Mouse (Mus musculus): ENCODE measurements around the gene Lin7b.

Gene Lin7b

DNA sequence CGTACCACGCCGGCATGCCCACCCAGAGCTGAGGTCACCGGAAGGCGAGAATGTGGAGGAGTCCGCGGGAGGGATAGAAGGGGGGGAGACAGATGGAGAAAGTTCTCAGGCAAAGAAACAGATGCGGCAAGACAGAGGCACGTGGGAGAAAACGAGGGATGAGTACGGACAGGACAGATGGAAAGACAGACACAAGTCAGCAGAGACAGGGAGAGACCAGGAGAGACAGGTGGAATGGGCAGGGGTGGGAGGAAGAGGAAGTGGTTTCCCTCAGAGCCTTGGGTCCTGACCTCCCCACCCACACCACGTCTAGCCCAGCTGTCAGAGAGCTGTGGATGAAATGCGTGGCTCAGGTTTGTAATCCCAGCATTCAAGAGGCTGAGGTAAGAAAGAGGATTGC lies 23.5 kb downstream of the Lin7b start:
- DNase-seq = no peak

DNA sequence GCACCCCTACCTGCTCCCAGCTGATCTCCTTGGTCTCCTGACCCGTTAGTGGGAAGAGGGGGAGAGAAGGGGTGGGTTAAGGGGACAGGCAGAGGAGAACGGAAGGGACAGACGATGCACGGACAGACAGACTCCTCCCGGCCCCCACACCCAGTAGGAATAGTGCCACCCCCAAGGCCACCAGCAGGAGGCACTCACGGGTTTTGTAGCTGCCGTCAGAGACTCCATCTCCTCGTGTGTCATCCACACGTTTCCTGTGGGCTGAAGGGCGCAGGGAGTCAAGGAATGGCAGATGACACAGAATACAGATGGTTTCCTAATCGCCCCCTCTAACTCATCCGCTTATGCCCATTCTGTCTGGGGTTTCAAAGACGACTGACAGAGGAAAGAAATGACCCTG lies 26.8 kb downstream of the Lin7b start:
- DNase-seq = no peak

DNA sequence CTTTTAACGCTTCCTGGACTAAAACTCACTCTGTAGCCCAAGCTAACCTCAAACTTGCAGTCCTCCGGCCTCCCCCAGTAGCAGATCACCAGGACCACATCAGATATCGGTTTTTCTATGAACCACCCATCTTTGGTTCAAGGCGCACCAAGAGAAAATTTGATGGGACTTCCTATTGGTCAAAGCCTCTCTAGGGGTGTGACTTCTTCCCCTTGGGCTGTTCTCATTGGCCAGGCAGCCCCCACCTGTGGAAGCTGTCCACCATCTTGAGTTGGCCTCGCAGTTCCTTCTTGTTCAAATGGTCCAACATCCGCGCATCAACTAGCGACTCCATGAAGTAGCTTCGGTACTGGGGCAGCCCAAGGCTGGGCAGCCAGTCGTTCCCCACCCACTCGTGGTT lies 28.3 kb downstream of the Lin7b start:
- DNase-seq = no peak

DNA sequence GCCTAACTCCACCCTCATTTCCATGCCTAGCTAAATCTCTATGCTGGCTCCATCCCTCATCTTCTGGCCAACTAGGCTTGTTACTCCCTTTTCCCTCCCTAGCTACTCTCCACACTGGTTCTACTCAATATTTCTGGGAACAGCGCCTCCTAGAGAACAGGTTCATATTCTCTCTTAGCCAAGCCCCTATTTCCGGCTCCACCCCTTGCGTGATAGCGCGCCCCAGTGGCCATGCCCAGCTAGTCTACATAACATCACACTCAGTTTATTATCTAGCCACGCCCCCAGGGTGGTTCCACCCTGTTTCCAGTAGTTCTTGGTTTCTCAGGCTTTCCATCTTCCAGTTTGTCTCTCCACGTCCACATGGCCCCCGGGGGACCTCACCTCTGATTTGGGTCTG lies 29.1 kb downstream of the Lin7b start:
- DNase-seq = peak; percentile 93

DNA sequence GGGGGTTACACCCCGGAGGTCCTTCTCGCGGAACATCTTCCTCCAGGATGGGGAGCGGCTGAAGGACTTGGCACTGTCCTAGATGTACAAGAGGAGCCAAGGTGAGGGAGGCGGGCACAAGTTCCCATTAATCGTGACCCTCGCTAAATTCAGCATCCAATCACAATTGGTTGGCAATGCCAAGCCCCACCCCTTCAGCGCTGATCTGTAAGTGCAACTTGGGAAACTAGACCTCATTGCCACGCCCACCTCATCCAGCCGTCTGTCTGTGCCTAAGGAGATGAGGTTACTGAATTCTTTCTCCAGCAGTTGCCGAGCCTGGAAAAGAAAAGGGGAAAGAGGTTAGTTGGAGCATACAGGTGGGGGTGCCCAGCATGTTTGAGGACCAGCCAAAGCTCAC lies 29.7 kb downstream of the Lin7b start:
- peak; percentile 83 for DNase-seq

DNA sequence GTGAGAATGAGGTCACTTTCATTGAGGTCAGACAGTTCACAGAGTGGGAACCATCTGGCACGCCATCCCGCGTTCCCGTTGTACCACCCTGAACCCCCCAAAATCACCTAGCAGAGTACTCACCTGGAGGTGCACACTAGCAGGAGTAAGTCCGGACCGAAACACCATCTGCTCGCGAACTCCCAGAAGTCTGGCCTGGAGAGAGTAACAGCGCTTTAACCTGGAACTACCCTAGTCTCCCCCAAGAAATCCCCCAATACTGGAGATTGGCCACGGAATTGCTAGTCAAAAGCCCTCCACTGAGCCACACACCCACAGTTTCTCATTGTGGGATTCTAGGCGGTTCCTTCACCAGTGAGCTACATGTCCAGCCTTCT lies 30.3 kb downstream of the Lin7b start:
- DNase-seq = no peak

DNA sequence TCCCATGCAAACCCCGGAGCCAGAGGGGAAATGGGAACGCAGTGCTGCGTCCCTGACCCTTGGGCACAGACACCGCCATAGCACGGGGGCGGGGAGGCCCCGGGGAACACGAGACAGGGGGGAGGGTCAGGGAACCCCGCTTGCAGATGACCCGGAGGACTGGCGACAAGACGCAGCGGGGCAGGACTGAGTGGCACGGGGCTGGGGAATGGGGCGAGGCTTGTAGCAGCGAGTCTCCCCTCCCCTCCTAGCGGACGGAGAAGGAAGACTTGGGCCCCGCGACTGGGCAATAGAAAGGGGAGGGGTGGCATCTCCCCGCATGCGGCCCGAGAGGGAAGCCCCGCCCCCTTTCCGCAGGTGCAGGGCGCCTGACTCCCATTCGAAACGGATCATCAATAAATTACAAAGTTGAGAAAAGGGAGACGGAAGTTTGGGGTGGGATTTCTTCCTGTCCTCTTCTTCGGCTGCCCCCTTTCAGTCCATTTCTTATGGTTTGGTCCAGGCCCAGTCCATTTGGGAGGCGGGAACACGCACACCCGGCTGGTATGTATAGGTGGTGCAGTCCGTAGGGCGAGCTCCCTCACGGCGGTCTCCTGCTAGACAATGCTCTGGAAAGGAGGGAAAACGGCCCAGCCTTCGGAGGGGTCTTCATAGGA lies 30.8 kb downstream of the Lin7b start:
- DNase-seq = peak; percentile 75

DNA sequence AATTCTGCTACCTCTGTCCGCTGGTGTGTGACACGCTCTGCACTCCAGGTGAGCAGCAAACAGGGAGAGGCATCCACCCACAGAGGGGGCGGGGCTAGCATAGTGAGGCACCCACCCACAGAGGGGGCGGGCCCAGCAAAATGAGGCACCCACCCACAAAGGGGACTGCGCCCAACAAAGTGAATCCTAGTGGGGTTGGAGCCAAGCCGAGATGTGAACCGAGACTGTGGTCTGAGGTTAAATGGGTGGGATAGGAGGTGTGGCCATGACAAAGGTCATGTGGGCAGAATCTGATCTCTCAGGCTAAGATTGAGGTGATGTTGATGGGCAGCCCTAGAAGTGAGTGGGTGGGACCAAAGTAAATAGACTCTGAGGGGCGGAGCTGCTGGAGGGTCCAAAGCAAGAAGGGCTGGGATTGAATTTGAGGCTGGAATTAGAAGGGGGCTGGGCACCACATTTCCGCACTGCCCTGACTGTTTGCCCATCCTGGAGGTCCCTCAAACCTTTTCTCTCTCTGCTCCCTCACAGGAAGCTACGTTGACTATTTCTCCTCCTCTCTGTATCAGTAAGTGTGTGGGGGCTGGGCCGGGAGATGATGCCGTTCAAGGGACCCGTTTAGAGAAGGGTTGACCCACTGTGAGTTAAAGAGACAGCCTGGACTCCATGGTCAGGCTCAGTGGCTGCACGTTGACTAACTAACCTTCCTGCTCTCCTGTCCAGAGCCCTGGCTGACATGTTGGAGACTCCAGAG lies 32.0 kb downstream of the Lin7b start:
- peak; percentile 76 for DNase-seq

DNA sequence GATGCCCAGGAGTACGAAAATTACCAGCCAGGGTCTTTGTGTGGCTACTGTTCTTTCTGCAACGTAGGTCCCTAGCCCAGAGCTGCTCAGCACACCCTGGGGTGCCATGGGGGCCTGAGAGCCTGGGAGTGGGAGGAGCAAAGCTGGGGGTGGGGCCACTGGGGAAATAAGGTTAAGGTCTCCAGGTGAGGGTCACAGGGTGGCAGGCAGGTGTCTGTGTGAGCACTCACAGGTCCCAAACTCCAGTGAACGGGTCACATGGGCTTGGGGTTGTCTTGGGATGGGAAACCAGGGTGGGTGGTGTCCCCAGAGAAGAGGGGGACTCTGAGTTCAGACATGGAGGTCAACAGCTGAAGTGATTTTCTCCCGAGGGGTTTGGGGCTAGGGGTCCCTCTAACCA lies 32.9 kb downstream of the Lin7b start:
- DNase-seq = no peak

DNA sequence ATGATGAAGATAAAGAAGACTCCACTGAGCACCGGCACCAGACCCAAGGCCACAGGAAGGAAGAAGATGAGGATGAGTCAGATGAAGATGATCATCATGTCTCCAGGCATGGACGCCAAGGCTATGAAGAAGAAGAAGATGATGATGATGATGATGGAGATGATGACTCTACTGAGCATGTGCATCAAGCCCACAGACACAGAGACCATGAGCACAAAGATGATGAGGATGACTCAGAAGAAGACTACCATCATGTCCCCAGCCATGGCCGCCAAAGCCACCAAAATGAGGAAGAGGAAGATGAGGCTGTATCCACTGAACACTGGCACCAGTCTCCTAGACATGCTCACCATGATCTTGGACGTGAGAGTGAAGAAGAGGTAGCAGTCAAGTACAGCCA lies 34.1 kb downstream of the Lin7b start:
- DNase-seq = no peak

DNA sequence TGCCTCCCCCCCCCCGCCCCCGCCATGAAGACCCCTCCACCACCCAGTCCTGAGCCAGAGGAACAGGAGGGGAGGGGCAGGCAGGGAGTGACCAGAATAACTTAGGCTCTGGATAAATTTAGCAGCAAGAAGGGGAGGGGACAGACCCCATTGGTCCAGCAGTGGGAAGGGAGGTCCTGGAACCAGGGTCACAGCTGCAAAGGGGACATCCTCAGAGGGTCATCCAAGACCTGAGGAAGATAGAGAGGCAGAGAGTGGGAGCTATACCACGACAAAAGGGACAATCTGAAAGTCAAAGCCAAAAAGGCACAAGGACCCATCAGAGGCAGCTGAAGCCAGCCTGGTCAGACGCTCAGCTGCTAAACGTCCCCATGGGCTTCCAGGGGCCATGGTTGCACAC lies 35.3 kb downstream of the Lin7b start, which contains the start of gene Hrc:
Gene Hrc (plus strand): TSS at position 235 of the 400 bp plus-strand sequence.
- no peak for DNase-seq

DNA sequence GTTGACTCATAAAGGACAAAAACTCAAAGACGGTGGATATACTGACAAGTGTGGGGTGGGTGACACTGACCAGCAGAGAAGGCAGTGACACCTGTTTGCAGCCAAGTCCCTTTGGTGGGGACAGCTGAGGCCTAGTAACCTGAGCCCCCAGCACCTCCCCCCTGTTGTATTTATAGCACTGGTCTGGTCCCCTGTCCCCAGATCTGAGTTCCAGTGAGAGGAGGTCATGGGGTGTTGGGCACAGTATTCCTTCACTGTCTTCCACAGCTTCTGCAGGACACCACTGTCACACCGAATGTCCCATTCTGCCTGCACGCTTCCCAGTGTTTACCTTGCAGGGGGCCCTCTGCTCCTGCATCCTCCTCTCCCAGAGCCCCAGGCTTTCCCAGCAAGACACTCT lies 35.8 kb downstream of the Lin7b start:
- no peak for DNase-seq

DNA sequence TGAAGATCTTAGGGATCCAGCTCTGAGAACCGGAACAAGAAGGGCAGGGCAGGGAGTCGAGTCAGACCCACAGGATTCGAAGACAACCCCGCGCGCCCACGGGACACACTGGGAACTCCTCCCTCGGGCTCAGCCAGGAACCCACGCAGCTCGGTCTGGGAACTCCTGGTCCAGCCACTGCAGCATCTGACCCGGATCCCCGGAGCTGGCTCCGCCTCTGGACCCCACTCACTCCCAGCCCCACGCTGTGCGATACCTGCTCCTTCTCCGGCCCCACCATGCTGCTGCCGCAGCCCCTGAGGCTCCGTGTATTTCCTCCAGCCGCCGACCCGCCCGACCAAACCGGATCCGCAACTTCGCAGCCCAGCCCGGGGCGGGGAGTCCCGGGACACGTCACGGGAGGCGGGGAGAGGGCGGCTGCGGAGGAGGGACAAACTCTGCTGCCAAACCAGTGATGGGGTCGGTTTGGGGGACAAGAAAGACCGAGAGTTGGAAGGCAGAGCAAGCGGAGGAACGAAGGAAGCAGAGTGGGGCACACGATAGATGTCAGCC lies 36.9 kb downstream of the Lin7b start, which contains the start of gene Trpm4:
Gene Trpm4 (minus strand): TSS at position 350 of the 552 bp plus-strand sequence.
- DNase-seq = peak; percentile 92

DNA sequence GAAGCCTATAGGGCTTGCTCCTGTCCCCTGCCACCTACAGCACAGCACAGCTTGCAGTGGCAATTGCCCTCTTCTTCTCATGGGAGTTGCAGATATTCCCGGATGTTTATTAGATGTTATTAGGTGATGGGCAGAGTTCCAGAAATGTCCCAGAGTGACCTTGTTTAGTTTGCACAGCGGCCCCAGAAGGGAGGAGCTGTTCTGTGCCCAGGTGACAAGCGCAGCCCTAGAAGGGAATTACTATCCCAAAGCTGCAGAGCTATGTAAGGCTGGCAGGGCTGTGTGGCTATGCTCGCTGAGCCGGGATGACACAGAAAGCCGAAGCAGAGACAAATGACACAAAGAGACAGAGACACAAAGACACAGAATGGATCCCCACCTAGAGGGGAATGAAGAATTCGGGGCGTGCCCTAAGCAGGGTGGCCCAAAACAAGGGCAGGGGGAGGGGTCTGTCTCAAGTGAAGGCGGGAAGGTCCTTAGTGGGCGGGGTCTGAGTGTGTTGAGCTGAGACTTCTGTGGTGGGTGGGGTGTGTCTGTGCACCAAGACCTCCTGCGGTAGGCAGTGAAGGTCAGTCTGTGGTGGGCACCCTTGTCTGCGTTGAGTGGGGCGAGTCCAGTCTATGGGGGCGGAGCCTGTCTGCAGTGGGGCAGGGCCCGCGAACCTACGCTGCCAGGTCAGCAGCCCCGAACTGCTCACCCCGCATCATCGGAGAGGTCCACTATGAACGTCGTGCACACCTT lies 37.5 kb downstream of the Lin7b start:
- DNase-seq = peak; percentile 85

DNA sequence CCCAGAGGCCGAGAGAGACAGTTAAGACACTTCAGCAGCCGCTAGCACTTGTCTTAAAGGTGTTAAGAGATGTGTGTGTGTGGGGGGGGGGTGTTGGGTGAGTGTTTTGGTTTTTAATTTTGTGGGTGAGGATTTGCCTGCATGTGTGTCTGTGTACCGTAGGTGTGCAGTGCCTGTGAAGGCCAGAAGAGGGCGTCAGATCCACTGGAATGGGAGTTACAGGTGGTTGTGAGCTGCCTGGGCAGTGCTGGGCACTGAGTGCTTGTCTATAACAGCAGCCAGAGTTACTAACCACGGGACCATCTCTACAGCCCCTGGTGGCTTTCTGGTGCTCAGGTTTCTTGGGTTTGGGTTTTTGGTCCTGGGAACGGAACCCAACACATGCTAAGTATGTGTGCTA lies 38.9 kb downstream of the Lin7b start:
- no peak for DNase-seq

DNA sequence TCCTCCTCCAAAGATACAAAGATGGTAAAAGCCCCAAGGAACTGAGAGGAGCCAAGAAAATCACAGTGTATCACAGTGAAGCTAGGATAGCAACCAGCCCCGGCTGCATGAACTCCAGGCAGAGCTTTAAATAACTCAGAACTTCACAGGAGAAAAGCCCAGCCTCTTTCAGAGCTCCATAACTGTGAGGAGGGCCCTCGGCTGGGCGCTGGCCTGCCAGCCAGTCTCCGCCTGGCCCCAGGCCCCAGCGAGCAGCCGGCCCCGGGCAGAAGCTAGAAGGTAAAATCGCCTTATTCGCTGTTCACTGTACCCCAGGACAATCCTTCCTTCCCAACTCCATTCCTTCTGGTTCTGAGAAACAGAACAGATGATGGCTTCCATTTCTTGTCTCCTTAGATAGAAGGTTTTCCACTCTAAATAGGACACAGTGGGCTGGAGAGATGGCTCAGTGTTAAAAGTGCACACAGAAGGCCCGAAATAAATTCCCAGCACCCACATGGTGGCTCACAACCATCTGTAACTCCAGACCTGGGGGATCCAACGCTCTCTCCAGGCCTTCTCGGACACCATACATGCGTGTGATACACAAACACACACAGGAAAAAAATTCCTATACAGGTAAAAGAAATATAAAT lies 41.4 kb downstream of the Lin7b start:
- no peak for DNase-seq

DNA sequence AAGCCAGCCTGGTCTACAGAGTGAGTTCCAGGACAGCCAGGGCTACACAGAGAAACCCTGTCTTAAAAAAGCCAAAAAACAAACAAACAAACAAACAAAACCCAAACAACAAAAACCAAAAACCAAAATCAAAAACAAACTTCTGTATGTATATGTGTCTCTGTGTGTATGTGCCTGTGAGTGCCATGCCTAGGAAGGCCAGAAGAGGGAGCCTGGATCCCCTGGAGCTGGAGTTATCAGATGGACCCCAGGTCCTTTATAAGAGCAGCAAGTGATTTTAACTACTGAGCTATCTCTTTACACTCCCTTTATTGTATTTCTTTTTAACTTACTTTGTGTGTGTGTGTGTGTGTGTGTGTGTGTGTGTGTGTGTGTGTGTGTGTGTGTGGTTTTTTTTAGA lies 44.6 kb downstream of the Lin7b start:
- DNase-seq = no peak

DNA sequence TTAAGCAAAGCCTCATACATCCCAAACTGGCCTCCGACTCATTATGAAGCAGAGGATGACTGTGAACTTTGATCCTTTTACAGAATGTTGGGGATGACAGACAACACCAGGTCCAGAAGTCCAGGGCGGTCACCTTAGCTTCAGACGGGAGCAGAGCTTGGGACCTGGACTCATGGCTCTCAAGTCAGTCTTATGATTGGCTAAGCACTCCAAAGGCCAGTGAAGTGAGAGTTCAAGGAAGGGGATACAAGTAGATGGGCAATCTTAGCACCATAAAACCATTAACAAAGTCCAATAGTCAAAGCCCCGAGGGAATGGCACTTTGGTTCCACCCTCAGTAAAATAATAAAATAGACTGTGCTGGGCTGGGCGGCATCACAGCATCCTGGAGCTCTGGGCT lies 47.3 kb downstream of the Lin7b start:
- DNase-seq = no peak

DNA sequence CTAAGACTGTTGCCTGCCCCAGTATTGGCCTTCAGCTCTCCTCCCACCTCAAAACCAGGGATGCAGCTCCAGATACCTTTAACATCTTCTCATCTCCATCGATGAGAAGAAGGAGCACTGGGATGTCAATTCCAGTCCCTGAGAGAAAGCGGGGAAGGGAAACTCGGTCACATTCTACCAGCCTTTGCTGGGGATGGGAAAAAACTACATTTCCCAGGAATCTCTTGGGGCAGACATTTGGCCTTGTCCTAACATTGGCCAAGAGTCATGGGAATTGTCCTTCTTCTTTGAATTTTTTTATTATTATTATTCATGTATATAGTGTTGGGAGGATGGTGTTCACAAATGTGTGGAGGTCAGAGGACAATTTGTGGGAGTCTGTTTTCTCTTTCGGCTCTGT lies 48.1 kb downstream of the Lin7b start:
- no peak for DNase-seq

All from lung, postnatal 36 days (tissue).